Mouse (Mus musculus): Measurements from ENCODE around the gene Cd33.

Gene Cd33

GRCm38 (mm10) chr7:43515076-43515475, 29.2 kb downstream of the Cd33 start:
- no peak for DNase-seq (ENCODE audit: low spot score in 2 of 2)

GRCm38 (mm10) chr7:43512519-43512918, 31.7 kb downstream of the Cd33 start:
- DNase-seq (ENCODE audit: low spot score in 2 of 2) = no peak

DNA sequence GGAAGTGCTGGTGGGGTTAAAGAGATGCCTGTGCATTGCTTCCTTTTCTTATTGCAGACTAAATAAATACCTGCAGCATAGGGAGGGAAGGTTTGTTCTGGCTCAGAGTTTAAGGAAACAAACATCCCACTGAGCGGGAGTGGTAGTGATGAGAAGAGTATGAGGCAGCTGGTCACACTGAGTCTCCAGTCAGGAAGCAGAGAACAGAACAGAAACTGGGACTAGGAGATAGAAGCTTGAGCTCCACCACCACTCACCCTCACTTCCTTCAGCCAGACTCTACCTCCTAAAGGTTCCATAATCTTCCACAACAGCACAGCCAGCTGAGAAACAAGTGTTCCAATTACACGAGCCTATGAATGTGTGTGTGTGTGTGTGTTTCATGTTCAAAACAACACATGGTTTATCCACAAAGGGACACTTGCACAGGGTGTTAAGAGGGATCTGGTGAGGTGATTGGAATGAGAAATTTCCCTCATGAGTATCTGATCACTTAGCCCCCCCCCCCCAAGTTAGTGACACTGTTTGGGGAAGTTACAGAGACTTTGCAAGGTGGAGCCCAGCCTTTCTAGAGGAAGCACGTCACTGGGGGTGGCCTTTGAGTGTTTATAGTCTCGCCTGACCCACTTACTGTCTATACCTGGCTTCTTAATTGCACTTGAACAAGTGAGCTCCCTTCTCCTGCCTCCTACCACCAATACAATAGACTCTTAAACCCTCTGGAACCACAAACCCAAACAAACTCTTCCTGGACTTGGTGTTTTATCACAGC, 32.3 kb downstream of the Cd33 start:
- no peak for DNase-seq (ENCODE audit: low spot score in 2 of 2)

DNA sequence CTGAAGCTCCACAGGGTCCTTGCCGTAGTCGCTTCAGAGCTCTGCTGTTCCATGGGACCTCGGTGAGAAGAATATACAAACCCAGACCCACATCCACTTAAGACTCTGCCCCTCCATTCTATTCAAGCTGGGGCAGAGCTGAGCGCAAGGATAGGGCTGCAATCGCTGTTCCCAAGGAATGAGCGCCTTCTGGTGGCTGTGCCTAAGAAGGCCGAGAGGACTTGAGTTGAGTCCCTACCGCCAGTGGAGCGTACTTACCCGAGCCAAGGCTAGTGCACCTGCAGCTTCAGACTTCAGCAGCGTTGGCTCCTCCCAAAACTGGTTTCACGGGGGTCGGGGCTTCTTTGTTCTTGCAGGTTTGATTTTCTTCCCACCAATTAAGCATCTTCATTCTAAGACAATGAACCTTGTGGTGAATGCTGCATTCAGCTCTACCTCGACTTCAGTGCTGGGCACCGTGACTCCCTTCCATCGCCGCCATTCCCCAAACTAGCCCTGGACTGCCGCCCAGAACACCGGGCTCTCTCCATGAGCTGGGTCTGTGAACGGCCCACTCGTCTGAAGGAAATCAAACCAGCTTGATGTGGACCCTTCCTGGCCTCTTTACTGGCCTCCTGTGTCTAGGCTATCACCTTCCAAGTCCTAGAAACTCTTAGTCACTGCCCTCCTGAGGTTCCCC, 48.7 kb downstream of the Cd33 start:
- DNase-seq (ENCODE audit: low spot score in 2 of 2) = peak in 1 of 2 experiments; percentile 46

DNA sequence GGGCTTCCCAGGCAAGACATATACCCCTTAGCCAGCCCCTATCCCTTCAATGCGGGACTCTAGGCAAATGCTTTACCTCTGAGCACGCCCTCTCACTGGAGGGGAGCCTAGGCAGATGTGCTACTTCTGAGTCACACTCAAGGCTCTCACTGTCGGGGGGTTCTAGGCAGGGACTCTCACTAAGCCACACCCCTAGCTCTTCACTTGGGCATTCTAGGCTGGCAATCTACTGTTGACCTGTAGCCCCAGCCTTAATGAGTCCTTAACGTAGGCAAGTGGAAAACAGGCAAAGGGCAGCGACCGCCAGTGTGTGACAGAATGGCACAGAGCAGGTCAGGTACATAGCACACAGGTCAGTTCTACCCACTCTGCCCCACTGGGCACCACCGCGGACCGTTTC, 53.4 kb downstream of the Cd33 start:
- DNase-seq (ENCODE audit: low spot score in 2 of 2) = no peak

DNA sequence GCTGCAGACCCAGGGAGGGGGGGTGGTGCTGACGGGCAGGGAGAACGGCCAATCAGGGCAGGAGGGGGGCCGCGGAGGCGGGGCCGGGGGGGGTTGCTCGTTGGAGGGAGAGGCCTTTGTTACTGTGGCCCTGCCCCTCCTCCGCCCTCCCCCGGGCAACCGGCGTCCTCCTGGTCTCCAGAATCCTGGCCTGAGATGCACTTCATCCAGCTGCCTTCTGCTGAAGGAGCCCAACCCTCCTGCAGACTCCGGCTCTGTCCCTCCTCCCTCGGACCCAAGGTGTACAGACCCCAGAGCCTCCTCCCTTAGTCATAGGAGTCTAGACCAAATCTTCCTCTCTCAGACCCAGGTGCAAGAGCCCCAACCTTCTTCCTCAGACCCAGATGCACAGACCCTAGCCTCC, 54.0 kb downstream of the Cd33 start:
- no peak for DNase-seq (ENCODE audit: low spot score in 2 of 2)

DNA sequence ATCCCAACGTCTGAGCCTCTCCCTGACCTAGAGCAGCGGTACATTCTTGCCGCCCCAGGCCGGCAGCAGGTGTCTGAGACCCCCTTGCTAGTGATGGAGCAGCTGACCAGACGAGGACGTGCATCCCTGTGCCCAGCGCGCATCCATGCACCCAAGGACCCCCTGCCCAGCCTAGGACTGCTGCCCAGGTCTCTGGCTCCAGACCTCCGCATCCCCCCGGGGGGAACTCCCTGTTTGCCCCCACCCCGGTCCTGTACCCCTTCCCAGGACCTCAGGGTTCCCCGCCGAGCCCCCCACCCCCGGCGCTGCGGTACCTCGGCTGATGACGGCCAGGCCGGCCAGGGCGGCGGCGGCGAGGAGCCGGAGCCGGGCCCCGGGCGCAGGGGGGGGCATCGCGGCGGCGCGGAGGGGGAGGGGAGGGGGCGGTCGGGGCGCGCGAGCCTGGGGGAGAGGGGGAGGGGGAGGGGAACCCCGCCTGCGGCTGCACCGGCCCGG, 54.5 kb downstream of the Cd33 start, which contains the start of gene Iglon5:
Gene Iglon5 (minus strand): TSS at position 445 of the 495 bp plus-strand sequence.
- DNase-seq (ENCODE audit: low spot score in 2 of 2) = no peak

DNA sequence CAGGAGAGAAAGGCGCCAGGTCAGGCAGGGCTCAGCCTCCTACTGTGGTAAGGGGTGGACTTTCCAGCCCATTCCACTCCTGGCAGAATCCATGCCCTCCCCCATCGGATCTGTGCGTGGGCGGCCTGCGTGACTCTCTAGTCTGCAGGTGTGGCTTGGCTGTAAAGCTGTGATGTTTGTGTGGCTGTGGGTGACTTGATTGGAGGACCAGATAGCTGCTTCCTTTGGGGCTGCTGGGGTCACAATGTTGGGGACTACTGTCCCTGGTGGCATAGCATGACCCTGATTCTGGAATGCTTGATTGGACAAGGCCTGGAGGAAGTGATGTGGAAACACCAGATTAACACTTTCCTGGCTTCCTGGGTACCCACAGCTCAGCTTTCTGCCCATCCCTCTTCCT, 55.6 kb downstream of the Cd33 start:
- no peak for DNase-seq (ENCODE audit: low spot score in 2 of 2)

- peak in 1 of 2 experiments; percentile 30 for DNase-seq (ENCODE audit: low spot score in 2 of 2)
Measured at GRCm38 (mm10) chr7:43483236-43483635, 61.0 kb downstream of the Cd33 start.

- no peak for DNase-seq (ENCODE audit: low spot score in 2 of 2)
Measured at GRCm38 (mm10) chr7:43482090-43482716, 62.0 kb downstream of the Cd33 start.

GRCm38 (mm10) chr7:43481191-43481590, 63.0 kb downstream of the Cd33 start:
- no peak for DNase-seq (ENCODE audit: low spot score in 2 of 2)

- DNase-seq (ENCODE audit: low spot score in 2 of 2) = no peak
Measured at GRCm38 (mm10) chr7:43476376-43476775, 67.9 kb downstream of the Cd33 start.

DNA sequence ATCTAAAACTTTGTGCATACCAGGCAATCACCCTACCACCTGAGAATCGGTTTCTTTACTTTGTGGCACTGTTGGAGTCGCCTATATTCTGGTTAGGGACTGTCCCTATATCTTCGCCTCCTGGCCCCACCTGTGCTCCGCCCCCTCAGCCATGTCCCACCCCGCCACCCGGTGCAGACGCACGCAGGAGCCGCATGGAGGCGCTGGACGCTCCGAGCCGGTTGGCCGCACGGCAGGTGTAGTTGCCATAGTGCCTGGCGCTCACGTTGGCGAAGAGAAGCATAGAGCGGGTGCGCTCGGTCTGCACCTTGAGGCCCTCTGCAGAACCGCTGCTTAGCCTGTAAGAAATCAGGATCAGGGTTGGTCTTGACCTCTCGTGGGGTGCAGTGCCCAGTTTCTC, 68.5 kb downstream of the Cd33 start:
- DNase-seq (ENCODE audit: low spot score in 2 of 2) = peak in 1 of 2 experiments; percentile 49
